Mouse (Mus musculus) CH12.LX (cell line): ENCODE measurements around the gene Gm48551. TPM values are rescaled to one million over a fixed set of nuclear protein-coding genes. Genes with fewer than 3 reads are reported as not detected.
A peak's percentile ranks its signal among the peaks of the same experiment; 100 is the strongest.

Experiments used
- DNase-seq: peaks from one replicate; pipeline ENCODE4 v3.0.0-alpha.2; 2013; ENCODE audit errors: extremely low read depth
- H3K27ac ChIP-seq: 2 replicates; pipeline ENCODE4 v1.5.1; 2012; ENCODE audit warnings: low read depth, mild to moderate bottlenecking, control low read depth, moderate library complexity; ENCODE audit not compliant: insufficient read depth
- H3K27me3 ChIP-seq: replicated peaks from 2 replicates; pipeline ENCODE3; 2012; ENCODE audit warnings: inconsistent platforms
- H3K36me3 ChIP-seq, 2 experiments: replicated peaks in 1 of 2; 2 replicates each; pipeline versions ENCODE3 to v1.6.1; 2012; ENCODE audit warnings: inconsistent platforms in 1 of 2, low read length in 1 of 2, mild to moderate bottlenecking in 1 of 2, mixed read lengths in 1 of 2, moderate library complexity in 1 of 2; ENCODE audit not compliant: control insufficient read depth in 1 of 2, insufficient read depth in 1 of 2
- H3K4me1 ChIP-seq, 2 experiments: 2 replicates each; pipeline ENCODE4 v1.6.1; 2012; ENCODE audit warnings: inconsistent platforms in 1 of 2, moderate library complexity in 1 of 2; ENCODE audit not compliant: insufficient read depth in 2 of 2, control insufficient read depth in 1 of 2
- H3K4me2 ChIP-seq: 2 replicates; pipeline ENCODE4 v1.6.1; 2012; ENCODE audit warnings: low read depth, mild to moderate bottlenecking, control low read depth; ENCODE audit not compliant: poor library complexity, insufficient read depth, severe bottlenecking
- H3K4me3 ChIP-seq, 3 experiments: fragments of 150-350 bp in 1 of 3; sonication (generic) in 1 of 3; replicated peaks in 1 of 3; 2 replicates each; pipeline versions ENCODE3 to v1.5.1; 2011 to 2012; ENCODE audit warnings: low read depth in 2 of 3, low read length in 2 of 3, mild to moderate bottlenecking in 2 of 3, moderate library complexity in 2 of 3, control low read depth in 1 of 3, improper control_type of control experiment in 1 of 3, inconsistent platforms in 1 of 3, mixed read lengths in 1 of 3; ENCODE audit not compliant: poor library complexity in 1 of 3
- H3K79me2 ChIP-seq: replicated peaks from 2 replicates; pipeline ENCODE4 v1.6.1; 2012; ENCODE audit warnings: mild to moderate bottlenecking, moderate library complexity; ENCODE audit not compliant: control insufficient read depth, poor library complexity, insufficient read depth, severe bottlenecking; ENCODE audit errors: extremely low read depth
- H3K9ac ChIP-seq: 2 replicates; pipeline ENCODE4 v1.6.1; 2012; ENCODE audit warnings: low read depth, mild to moderate bottlenecking, control low read depth, moderate library complexity; ENCODE audit not compliant: insufficient read depth
- H3K9me3 ChIP-seq: replicated peaks from 2 replicates; pipeline ENCODE3; 2012; ENCODE audit warnings: low read length, inconsistent platforms, mixed read lengths
- CHD2 ChIP-seq: IDR thresholded peaks from 2 replicates; pipeline ENCODE4 v1.6.1; 2011; ENCODE audit warnings: low read length, improper control_type of control experiment
- E2F4 ChIP-seq: IDR thresholded peaks from 2 replicates; pipeline ENCODE4 v1.6.1; 2011; ENCODE audit warnings: low read depth, low read length, improper control_type of control experiment; ENCODE audit not compliant: insufficient replicate concordance
- ELF1 ChIP-seq: IDR thresholded peaks from 2 replicates; pipeline ENCODE4 v1.6.1; 2014; ENCODE audit warnings: low read depth, mild to moderate bottlenecking, inconsistent platforms, low read length, improper control_type of control experiment
- EP300 ChIP-seq: IDR thresholded peaks from 2 replicates; pipeline ENCODE4 v1.6.1; 2011; ENCODE audit warnings: low read length, improper control_type of control experiment
- HCFC1 ChIP-seq: IDR thresholded peaks from 2 replicates; pipeline ENCODE4 v1.6.1; 2012; ENCODE audit warnings: low read depth, mild to moderate bottlenecking, inconsistent platforms, low read length, improper control_type of control experiment
- IRF4 ChIP-seq: IDR thresholded peaks from 2 replicates; pipeline ENCODE4 v1.6.1; 2014; ENCODE audit warnings: low read depth, mild to moderate bottlenecking, inconsistent platforms, low read length, improper control_type of control experiment
- JUN ChIP-seq: IDR thresholded peaks from 2 replicates; pipeline ENCODE4 v1.6.1; 2011; ENCODE audit warnings: low read depth, mild to moderate bottlenecking, low read length, improper control_type of control experiment, moderate library complexity; ENCODE audit not compliant: insufficient read depth
- JUND ChIP-seq: conservative IDR thresholded peaks from 2 replicates; pipeline ENCODE4 v1.6.1; 2011; ENCODE audit warnings: low read depth, low read length, improper control_type of control experiment
- KAT2A ChIP-seq: IDR thresholded peaks from 2 replicates; pipeline ENCODE4 v1.6.1; 2012; ENCODE audit warnings: low read length, improper control_type of control experiment, inconsistent platforms; ENCODE audit not compliant: insufficient replicate concordance
- MAX ChIP-seq: IDR thresholded peaks from 2 replicates; pipeline ENCODE4 v1.6.1; 2011; ENCODE audit warnings: low read length, improper control_type of control experiment
- MAZ ChIP-seq: IDR thresholded peaks from 2 replicates; pipeline ENCODE4 v1.6.1; 2012; ENCODE audit warnings: low read depth, mild to moderate bottlenecking, inconsistent platforms, low read length, improper control_type of control experiment, moderate library complexity
- MEF2A ChIP-seq: IDR thresholded peaks from 2 replicates; pipeline ENCODE4 v1.6.1; 2014; ENCODE audit warnings: low read depth, mild to moderate bottlenecking, inconsistent platforms, low read length, improper control_type of control experiment, borderline replicate concordance
- MXI1 ChIP-seq: IDR thresholded peaks from 2 replicates; pipeline ENCODE4 v1.6.1; 2011; ENCODE audit warnings: mild to moderate bottlenecking, low read depth, low read length, improper control_type of control experiment
- MYC ChIP-seq: IDR thresholded peaks from 2 replicates; pipeline ENCODE4 v1.6.1; 2011; ENCODE audit warnings: low read depth, mild to moderate bottlenecking, improper control_type of control experiment, low read length
- NELFE ChIP-seq: IDR thresholded peaks from 2 replicates; pipeline ENCODE4 v1.6.1; 2011; ENCODE audit warnings: low read depth, low read length, improper control_type of control experiment
- NRF1 ChIP-seq: IDR thresholded peaks from 2 replicates; pipeline ENCODE4 v1.6.1; 2014; ENCODE audit warnings: low read depth, mild to moderate bottlenecking, inconsistent platforms, low read length, improper control_type of control experiment, moderate library complexity
- PAX5 ChIP-seq: IDR thresholded peaks from 2 replicates; pipeline ENCODE4 v1.6.1; 2012; ENCODE audit warnings: low read length, inconsistent platforms, mixed read lengths
- POLR2A ChIP-seq: IDR thresholded peaks from 2 replicates; pipeline ENCODE4 v1.6.1; 2011; ENCODE audit warnings: low read depth, mild to moderate bottlenecking, improper control_type of control experiment, low read length
- POLR2AphosphoS2 ChIP-seq: IDR thresholded peaks from 2 replicates; pipeline ENCODE4 v1.6.1; 2011; ENCODE audit warnings: low read depth, low read length, improper control_type of control experiment
- RAD21 ChIP-seq: IDR thresholded peaks from 2 replicates; pipeline ENCODE4 v1.6.1; 2011; ENCODE audit warnings: low read depth, mild to moderate bottlenecking, low read length, improper control_type of control experiment, moderate library complexity
- RCOR1 ChIP-seq: conservative IDR thresholded peaks from 2 replicates; pipeline ENCODE4 v1.6.1; 2012; ENCODE audit warnings: low read depth, mild to moderate bottlenecking, inconsistent platforms, low read length, improper control_type of control experiment
- SIN3A ChIP-seq: IDR thresholded peaks from 2 replicates; pipeline ENCODE4 v1.6.1; 2012; ENCODE audit warnings: low read length, improper control_type of control experiment, inconsistent platforms
- SMC3 ChIP-seq: IDR thresholded peaks from 2 replicates; pipeline ENCODE4 v1.6.1; 2011; ENCODE audit warnings: low read depth, low read length, improper control_type of control experiment
- TBP ChIP-seq: conservative IDR thresholded peaks from 2 replicates; pipeline ENCODE4 v1.6.1; 2011; ENCODE audit warnings: low read depth, low read length, improper control_type of control experiment
- ZC3H11A ChIP-seq: IDR thresholded peaks from 2 replicates; pipeline ENCODE4 v1.6.1; 2012; ENCODE audit warnings: low read depth, mild to moderate bottlenecking, inconsistent platforms, low read length, improper control_type of control experiment
- ZMIZ1 ChIP-seq: IDR thresholded peaks from 2 replicates; pipeline ENCODE4 v1.6.1; 2012; ENCODE audit warnings: low read depth, mild to moderate bottlenecking, inconsistent platforms, low read length, improper control_type of control experiment
- dilution Hi-C: fragments of 300-500 bp; cut with MboI; formaldehyde crosslinking; loops from 2 replicates; pipeline ENCODE4 v1.14.3; 2020; ENCODE audit warnings: low sequenced_read_pairs; ENCODE audit not compliant: extremely low pct_unique_long_range_greater_than_20kb, extremely low pct_ligation_motif_present
- in situ Hi-C: fragments of 300-500 bp; cut with MboI; formaldehyde crosslinking; loops from 3 replicates; pipeline ENCODE4 v1.14.3; 2019; ENCODE audit warnings: low sequenced_read_pairs, low pct_ligation_motif_present, low pct_unique_long_range_greater_than_20kb, mixed read lengths
- polyA plus RNA-seq: library from polyadenylated mRNA; unstranded; fragments of >175 nt; gene quantifications from 2 replicates; pipeline ENCODE4 v1.2.1, GENCODE M21; 2012; ENCODE audit warnings: low read depth; ENCODE audit not compliant: insufficient read length
- total RNA-seq, 2 experiments: library from RNA; depleted of rRNA; stranded (reverse); fragments of 300-350 nt in 1 of 2; fragments of >200 nt in 1 of 2; gene quantifications; 2 replicates each; pipeline ENCODE4 v1.2.3; 2012 to 2014

Gm48551 gene
- total and polyA plus RNA-seq, 3 experiments: 1.0 to 3.4 (median 1.2) TPM

DNA sequence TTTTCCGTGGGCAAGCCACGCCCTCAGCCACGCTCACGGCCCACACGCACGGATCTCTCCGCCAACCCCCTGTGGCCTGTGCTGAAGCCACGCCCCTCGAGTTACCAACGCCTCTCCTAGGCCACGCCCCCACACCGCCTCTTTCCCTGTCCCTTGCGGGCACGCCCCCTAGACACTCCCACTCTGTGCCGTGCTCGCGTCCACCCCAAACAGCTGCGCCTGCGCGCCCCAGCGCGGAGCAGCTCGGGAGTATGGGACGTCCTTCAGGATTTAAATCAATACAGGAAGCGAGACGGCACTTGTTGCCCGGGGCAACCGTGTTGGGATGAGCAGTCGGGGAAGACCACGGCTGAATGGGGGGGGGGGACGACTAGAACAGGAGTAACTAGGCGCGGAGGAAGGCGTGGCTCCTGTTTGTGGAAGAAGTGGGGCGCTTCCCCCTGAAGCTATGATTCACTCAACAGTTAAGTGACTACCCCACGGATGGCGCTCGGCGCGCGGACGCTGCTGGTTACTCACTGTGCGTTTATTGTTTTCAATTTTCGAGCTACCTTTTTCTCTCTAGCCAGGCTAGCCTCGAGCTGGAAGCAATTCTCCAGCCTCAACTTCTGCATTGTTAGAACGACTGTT, 5.6 kb upstream of the Gm48551 start:
- Histone ChIP-seq H3K27me3 (no peaks in the 10 kb centered on the region), H3K9me3 (no peaks in the 10 kb centered on the region), H3K36me3 (peaks cover 11 to 17% of the 10 kb centered on the region in 2 experiments), H3K79me2 (peaks cover 31% of the 10 kb centered on the region), H3K27ac (no peak overlapping the region), H3K9ac (peak overlapping the region; percentile 58), H3K4me2 (peak overlapping the region; percentile 47), H3K4me1 (peaks cover 5 to 35% of the 10 kb centered on the region in 2 experiments; a peak in 3 of 4 replicates), H3K4me3 (peak overlapping the region; percentile 53 to 90 (median 59))
- DNase-seq: peak; percentile 100
- TF ChIP-seq MXI1: peak; percentile 95
- TF ChIP-seq HCFC1: peak; percentile 77
- no peak for TF ChIP-seq RCOR1
- no peak for TF ChIP-seq ZC3H11A
- TF ChIP-seq POLR2A: peak; percentile 62
- 0 out of 2 replicates have a peak, but pooled peaks have one; percentile 38 for TF ChIP-seq POLR2AphosphoS2
- peak; percentile 59; the same call in 1 of the 2 replicates for TF ChIP-seq MAX
- TF ChIP-seq MYC: 0 out of 2 replicates have a peak, but pooled peaks have one; percentile 12
- TF ChIP-seq MEF2A: peak; percentile 29; the same call in 1 of the 2 replicates
- TF ChIP-seq SIN3A: peak; percentile 90; the same call in 1 of the 2 replicates
- TF ChIP-seq RAD21: no peak
- TF ChIP-seq JUND: no peak
- TF ChIP-seq CHD2: peak; percentile 59
- TF ChIP-seq MAZ: peak; percentile 87
- TF ChIP-seq E2F4: 0 out of 2 replicates have a peak, but pooled peaks have one; percentile 35
- peak; percentile 95 for TF ChIP-seq ELF1
- TF ChIP-seq NRF1: peak; percentile 97
- TF ChIP-seq EP300: no peak
- TF ChIP-seq JUN: no peak
- peak; percentile 72; the same call in 1 of the 2 replicates for TF ChIP-seq KAT2A
- TF ChIP-seq TBP: peak; percentile 91
- TF ChIP-seq PAX5: no peak
- peak; percentile 39 for TF ChIP-seq NELFE
- TF ChIP-seq IRF4: peak; percentile 69
- no peak for TF ChIP-seq SMC3
- TF ChIP-seq ZMIZ1: peak; percentile 49
- in situ Hi-C loops (no loop called here), dilution Hi-C loops (no loop called here)
